8 mouse cellular contexts compared by ENCODE assay signal in genomic region chr7:25688810-25689586, GRCm38 (mm10). TPM values are rescaled to one million over a fixed set of nuclear protein-coding genes. Genes with fewer than 3 reads are reported as not detected.
DNase-seq lines count a peak whose midpoint lies in the region; ATAC-seq and TF ChIP-seq lines count a peak whose summit lies in the region.

No protein-coding gene starts in this region.

- peaks cover 57% of the 10 kb centered on the region for H3K4me1 ChIP-seq in E14TG2a.4 (replicated peaks; ENCODE audit: low read depth, low read length)
- peaks cover 6% of the 10 kb centered on the region; the same call in 1 of the 2 replicates for H3K4me1 ChIP-seq in forebrain, postnatal 0 days (ENCODE audit: insufficient read depth)
- peaks cover 28% of the 10 kb centered on the region for H3K4me1 ChIP-seq in hindbrain, embryonic 16.5 days (ENCODE audit: control insufficient read depth, insufficient read depth, low read depth, low read length)
- peaks cover 21 to 35% of the 10 kb centered on the region in 2 experiments for H3K4me1 ChIP-seq in liver, embryonic 14.5 days (replicated peaks; ENCODE audit: control insufficient read depth in 2 of 2, insufficient read depth in 2 of 2, low read length in 1 of 2)

- peak; percentile 34 for ATAC-seq in forebrain, postnatal 0 days
- ATAC-seq in hindbrain, embryonic 16.5 days: peak; percentile 56
- ATAC-seq in liver, embryonic 14.5 days (ENCODE audit: insufficient read depth): peak; percentile 80

- peaks cover 5% of the 10 kb centered on the region; the same call in 1 of the 2 replicates for H3K36me3 ChIP-seq in E14TG2a.4 (ENCODE audit: insufficient read depth, low read length)
- H3K36me3 ChIP-seq in forebrain, postnatal 0 days (ENCODE audit: insufficient read depth): no peaks in the 10 kb centered on the region
- H3K36me3 ChIP-seq in hindbrain, embryonic 16.5 days (ENCODE audit: control insufficient read depth, insufficient read depth, low read length): no peaks in the 10 kb centered on the region
- peaks cover 7% of the 10 kb centered on the region for H3K36me3 ChIP-seq in liver, embryonic 14.5 days (replicated peaks; ENCODE audit: control insufficient read depth, insufficient read depth, low read depth)

- no peak for TF ChIP-seq EP300 in liver, embryonic 14.5 days (IDR thresholded peaks at IDR 0.05; ENCODE audit: low read depth)

- H3K9me3 ChIP-seq in E14TG2a.4 (ENCODE audit: low read length): peaks cover 5% of the 10 kb centered on the region
- H3K9me3 ChIP-seq in forebrain, postnatal 0 days (ENCODE audit: low read length): no peaks in the 10 kb centered on the region
- peaks cover 3% of the 10 kb centered on the region; the same call in 1 of the 2 replicates for H3K9me3 ChIP-seq in hindbrain, embryonic 16.5 days (ENCODE audit: control insufficient read depth, low read length)
- H3K9me3 ChIP-seq in liver, embryonic 14.5 days (ENCODE audit: control insufficient read depth, low read length): no peaks in the 10 kb centered on the region

- H3K27me3 ChIP-seq in E14TG2a.4 (ENCODE audit: insufficient read depth, low read length): peaks cover 74% of the 10 kb centered on the region
- peaks cover 53% of the 10 kb centered on the region for H3K27me3 ChIP-seq in forebrain, postnatal 0 days (ENCODE audit: insufficient read depth, low read length)
- peaks cover 48% of the 10 kb centered on the region for H3K27me3 ChIP-seq in hindbrain, embryonic 16.5 days (replicated peaks; ENCODE audit: control insufficient read depth, insufficient read depth, low read length)
- H3K27me3 ChIP-seq in liver, embryonic 14.5 days (ENCODE audit: control insufficient read depth, insufficient read depth, low read length): no peaks in the 10 kb centered on the region

- no peak overlapping the region for H3K27ac ChIP-seq in forebrain, postnatal 0 days (ENCODE audit: low read depth, low read length)
- no peak overlapping the region for H3K27ac ChIP-seq in hindbrain, embryonic 16.5 days (ENCODE audit: low read depth, low read length)
- peak overlapping the region; percentile 75 for H3K27ac ChIP-seq in liver, embryonic 14.5 days

- DNase-seq in adrenal gland, postnatal 36 days: peak; percentile 84 to 88
- DNase-seq in forebrain, postnatal 0 days: no peak
- peak; percentile 72 to 89 (median 72) for DNase-seq in liver, embryonic 14.5 days (ENCODE audit: low read depth in 3 of 3, low spot score in 3 of 3)
- DNase-seq in neural tube, embryonic 10.5 days (ENCODE audit: extremely low spot score, low spot score): peak; percentile 48
- peak; percentile 77 to 87 for DNase-seq in thymus, postnatal 36 days
- no peak for DNase-seq in frontal cortex, postnatal 14 days (ENCODE audit: low spot score in 2 of 2)

- H3K4me2 ChIP-seq in forebrain, postnatal 0 days (ENCODE audit: low read depth): peak overlapping the region; percentile 75
- H3K4me2 ChIP-seq in hindbrain, embryonic 16.5 days (ENCODE audit: low read length): peak overlapping the region; percentile 66
- H3K4me2 ChIP-seq in liver, embryonic 14.5 days (ENCODE audit: low read depth): peak overlapping the region; percentile 98

- peak overlapping the region; percentile 83 for H3K4me3 ChIP-seq in E14TG2a.4 (replicated peaks; ENCODE audit: low read length)
- peak overlapping the region; percentile 39 for H3K4me3 ChIP-seq in forebrain, postnatal 0 days (ENCODE audit: low read depth, low read length)
- H3K4me3 ChIP-seq in hindbrain, embryonic 16.5 days (ENCODE audit: low read length): peak overlapping the region; percentile 49
- peak overlapping the region; percentile 63 to 94 for H3K4me3 ChIP-seq in liver, embryonic 14.5 days (ENCODE audit: insufficient read depth in 1 of 2, low read depth in 2 of 2, low read length in 2 of 2)

- TF ChIP-seq CTCF in E14TG2a.4 (conservative IDR thresholded peaks at IDR 0.05; ENCODE audit: low read length): no peak
- TF ChIP-seq CTCF in forebrain, postnatal 0 days (IDR thresholded peaks at IDR 0.05; ENCODE audit: low read depth): peak; percentile 29
- peak; percentile 37; the same call in 1 of the 2 replicates for TF ChIP-seq CTCF in liver, embryonic 14.5 days (IDR thresholded peaks at IDR 0.05; ENCODE audit: low read depth)

- H3K9ac ChIP-seq in forebrain, postnatal 0 days: peak overlapping the region; percentile 40
- peak overlapping the region; percentile 48 for H3K9ac ChIP-seq in hindbrain, embryonic 16.5 days (ENCODE audit: low read depth, low read length)
- peak overlapping the region; percentile 81 for H3K9ac ChIP-seq in liver, embryonic 14.5 days (replicated peaks)

- 2% methylated on average over 48 of the region's 52 CpGs for WGBS in forebrain, postnatal 0 days
- WGBS in hindbrain, embryonic 16.5 days: 2% methylated on average over 40 of the region's 52 CpGs
- under 1% methylated on average over 50 of the region's 52 CpGs for WGBS in liver, embryonic 14.5 days (ENCODE audit: insufficient replicate concordance)

RNA-seq across cellular contexts. Expression of gene Tgfb1, which starts 2.2 kb away (rescaled TPM):
- 10 to 100 TPM; 35.5 to 48.9 TPM for total RNA-seq in adrenal gland, postnatal 36 days (2021)
- total RNA-seq in forebrain, postnatal 0 days (2014; rRNA removed): 1.6 and 3.1 TPM in 2 replicates
- polyA plus RNA-seq in forebrain, postnatal 0 days (2015; fragmentation: Nextera tagmentation; extraction: Ambion mirVana): 0.39 and 0.56 TPM in 2 replicates
- polyA plus RNA-seq in hindbrain, embryonic 16.5 days (2015; fragmentation: Nextera tagmentation; extraction: Ambion mirVana): 0.63 and 1.2 TPM in 2 replicates
- 16.6 and 18.5 TPM in 2 replicates for polyA plus RNA-seq in liver, embryonic 14.5 days (2012; rRNA removed)
- polyA plus RNA-seq in liver, embryonic 14.5 days (2014; fragmentation: Nextera tagmentation; extraction: Ambion mirVana): 3.9 and 4.3 TPM in 2 replicates

RNA-seq across cellular contexts. Expression of gene B9d2, which starts 8.4 kb away (rescaled TPM):
- total RNA-seq in adrenal gland, postnatal 36 days (2021): 10 to 100 TPM; 15.3 to 18.0 TPM
- 15.7 and 15.8 TPM in 2 replicates for total RNA-seq in forebrain, postnatal 0 days (2014; rRNA removed)
- 58.2 and 60.1 TPM in 2 replicates for polyA plus RNA-seq in forebrain, postnatal 0 days (2015; fragmentation: Nextera tagmentation; extraction: Ambion mirVana)
- 48.4 and 49.8 TPM in 2 replicates for polyA plus RNA-seq in hindbrain, embryonic 16.5 days (2015; fragmentation: Nextera tagmentation; extraction: Ambion mirVana)
- 21.9 and 28.2 TPM in 2 replicates for polyA plus RNA-seq in liver, embryonic 14.5 days (2012; rRNA removed)
- 18.8 and 20.4 TPM in 2 replicates for polyA plus RNA-seq in liver, embryonic 14.5 days (2014; fragmentation: Nextera tagmentation; extraction: Ambion mirVana)

RNA-seq across cellular contexts. Expression of gene Tmem91, which starts 14.0 kb away (rescaled TPM):
- not detected for total RNA-seq in adrenal gland, postnatal 36 days (2021)
- total RNA-seq in forebrain, postnatal 0 days (2014; rRNA removed): 32.8 and 40.3 TPM in 2 replicates
- 40.9 and 61.4 TPM in 2 replicates for polyA plus RNA-seq in forebrain, postnatal 0 days (2015; fragmentation: Nextera tagmentation; extraction: Ambion mirVana)
- 101 and 129 TPM in 2 replicates for polyA plus RNA-seq in hindbrain, embryonic 16.5 days (2015; fragmentation: Nextera tagmentation; extraction: Ambion mirVana)
- polyA plus RNA-seq in liver, embryonic 14.5 days (2012; rRNA removed): 0.22 and 0.32 TPM in 2 replicates
- 0.39 and 0.51 TPM in 2 replicates for polyA plus RNA-seq in liver, embryonic 14.5 days (2014; fragmentation: Nextera tagmentation; extraction: Ambion mirVana)

RNA-seq across cellular contexts. Expression of gene Ccdc97, which starts 29.9 kb away (rescaled TPM):
- total RNA-seq in adrenal gland, postnatal 36 days (2021): 10 to 100 TPM; 45.9 to 49.0 TPM
- total RNA-seq in forebrain, postnatal 0 days (2014; rRNA removed): 21.1 and 37.6 TPM in 2 replicates
- 31.7 and 32.0 TPM in 2 replicates for polyA plus RNA-seq in forebrain, postnatal 0 days (2015; fragmentation: Nextera tagmentation; extraction: Ambion mirVana)
- polyA plus RNA-seq in hindbrain, embryonic 16.5 days (2015; fragmentation: Nextera tagmentation; extraction: Ambion mirVana): 29.3 and 40.1 TPM in 2 replicates
- 17.1 and 19.5 TPM in 2 replicates for polyA plus RNA-seq in liver, embryonic 14.5 days (2012; rRNA removed)
- polyA plus RNA-seq in liver, embryonic 14.5 days (2014; fragmentation: Nextera tagmentation; extraction: Ambion mirVana): 11.3 and 13.2 TPM in 2 replicates

RNA-seq across cellular contexts. Expression of gene Exosc5, which starts 30.0 kb away (rescaled TPM):
- total RNA-seq in adrenal gland, postnatal 36 days (2021): 10 to 100 TPM; 39.6 to 54.0 TPM
- 22.9 and 24.9 TPM in 2 replicates for total RNA-seq in forebrain, postnatal 0 days (2014; rRNA removed)
- 33.9 and 35.2 TPM in 2 replicates for polyA plus RNA-seq in forebrain, postnatal 0 days (2015; fragmentation: Nextera tagmentation; extraction: Ambion mirVana)
- 39.5 and 42.9 TPM in 2 replicates for polyA plus RNA-seq in hindbrain, embryonic 16.5 days (2015; fragmentation: Nextera tagmentation; extraction: Ambion mirVana)
- polyA plus RNA-seq in liver, embryonic 14.5 days (2012; rRNA removed): 33.7 and 35.2 TPM in 2 replicates
- polyA plus RNA-seq in liver, embryonic 14.5 days (2014; fragmentation: Nextera tagmentation; extraction: Ambion mirVana): 48.1 and 51.6 TPM in 2 replicates

Comparison
In these comparisons a context has a peak if more than half of its experiments do, and no peak if none do; other contexts are left out.
1. DNase-seq: peak in adrenal gland, postnatal 36 days (2 of 2), liver, embryonic 14.5 days (3 of 3), neural tube, embryonic 10.5 days (single experiment) and thymus, postnatal 36 days (2 of 2); none in forebrain, postnatal 0 days (single experiment) and frontal cortex, postnatal 14 days (0 of 2).
2. RNA of gene Tmem91, which starts 14.0 kb away (polyA plus RNA-seq): 101 to 129 TPM in hindbrain, embryonic 16.5 days and 40.9 to 61.4 TPM in forebrain, postnatal 0 days; 0.22 to 0.51 TPM in liver, embryonic 14.5 days; every median in the first group is over 10 times any median in the second.
3. Peak in every context shown above with its lines, with median percentiles within 50 percentile points of each other: H3K4me3 ChIP-seq, ATAC-seq, H3K4me2 ChIP-seq and H3K9ac ChIP-seq.